Mouse (Mus musculus): ENCODE measurements around the gene Nup62. TPM values are rescaled to one million over a fixed set of nuclear protein-coding genes. Genes with fewer than 3 reads are reported as not detected.
A peak's percentile ranks its signal among the peaks of the same experiment; 100 is the strongest.

Nup62 gene
- polyA plus RNA-seq, 1 experiment from 2014 or later: 79.3 TPM

DNA sequence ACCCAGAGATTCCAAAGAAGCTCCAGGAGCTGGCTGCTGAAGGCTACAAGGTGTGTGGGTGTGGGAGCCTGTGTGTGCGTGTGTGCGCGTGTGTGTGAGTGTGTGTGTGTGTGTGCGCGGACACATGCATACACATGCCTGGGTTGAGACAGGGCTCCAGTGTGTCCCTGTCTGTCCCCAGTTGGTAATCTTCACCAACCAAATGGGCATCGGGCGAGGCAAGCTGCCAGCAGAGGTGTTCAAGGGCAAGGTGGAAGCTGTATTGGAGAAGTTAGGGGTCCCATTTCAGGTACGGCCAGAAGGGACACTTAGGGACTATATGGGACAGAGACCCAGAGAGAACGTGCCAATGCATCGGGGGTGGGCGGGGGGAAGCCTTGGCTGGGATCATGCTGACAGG, 44.0 kb downstream of the Nup62 start:
- Histone ChIP-seq H3K36me3 (peaks cover 36% of the 10 kb centered on the region), H3K4me3 (replicated peaks) (no peak overlapping the region), H3K9me3 (no peaks in the 10 kb centered on the region), H3K9ac (no peak overlapping the region), H3K4me2 (no peak overlapping the region), H3K27me3 (replicated peaks) (no peaks in the 10 kb centered on the region), H3K27ac (no peak overlapping the region), H3K4me1 (peaks cover 43% of the 10 kb centered on the region)
- WGBS: 90% methylated on average over 11 of the region's 11 CpGs
- ATAC-seq (ENCODE audit: insufficient read depth, low FRiP score, low read depth): no peak

- H3K4me3 ChIP-seq (replicated peaks): no peak overlapping the region
- no peaks in the 10 kb centered on the region for H3K27me3 ChIP-seq (replicated peaks)
- peaks cover 38% of the 10 kb centered on the region for H3K36me3 ChIP-seq
- 52% methylated on average over 22 of the region's 22 CpGs for WGBS
- no peak overlapping the region for H3K9ac ChIP-seq
- H3K4me2 ChIP-seq: no peak overlapping the region
- H3K9me3 ChIP-seq: no peaks in the 10 kb centered on the region
- peaks cover 45% of the 10 kb centered on the region for H3K4me1 ChIP-seq
- ATAC-seq (ENCODE audit: insufficient read depth, low FRiP score, low read depth): peak; percentile 25
- H3K27ac ChIP-seq: peak overlapping the region; percentile 61; the same call in 1 of the 2 replicates
Measured at GRCm38 (mm10) chr7:44860576-44861428, 44.9 kb downstream of the Nup62 start.

GRCm38 (mm10) chr7:44861429-44861816, 45.5 kb downstream of the Nup62 start:
- Histone ChIP-seq H3K4me3 (replicated peaks) (no peak overlapping the region), H3K4me1 (peaks cover 49% of the 10 kb centered on the region), H3K9me3 (no peaks in the 10 kb centered on the region), H3K27ac (peak overlapping the region; percentile 61; the same call in 1 of the 2 replicates), H3K4me2 (no peak overlapping the region), H3K36me3 (peaks cover 38% of the 10 kb centered on the region), H3K9ac (no peak overlapping the region), H3K27me3 (replicated peaks) (no peaks in the 10 kb centered on the region)
- ATAC-seq (ENCODE audit: insufficient read depth, low FRiP score, low read depth): no peak
- WGBS: 76% methylated on average over 14 of the region's 14 CpGs

DNA sequence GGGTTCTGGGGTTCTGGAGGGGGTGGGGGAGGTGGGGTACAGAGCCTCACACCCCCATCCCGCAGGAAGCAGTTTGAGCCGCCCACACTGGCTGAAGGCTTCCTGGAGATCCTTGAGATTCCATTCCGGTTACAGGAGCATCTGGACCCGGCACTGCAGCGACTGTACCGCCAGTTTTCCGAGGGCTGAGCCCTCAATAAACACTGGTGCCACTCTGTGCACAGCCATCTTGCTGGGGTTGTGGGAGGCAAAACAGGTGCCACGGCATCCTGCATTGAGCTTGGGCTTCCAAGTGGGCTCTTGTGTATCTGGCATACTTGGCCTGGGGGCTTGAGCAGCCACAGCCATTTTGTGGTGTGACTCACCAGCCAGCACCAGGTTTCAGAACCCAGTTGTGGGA, 46.5 kb downstream of the Nup62 start:
- peaks cover 56% of the 10 kb centered on the region for H3K4me1 ChIP-seq
- H3K4me3 ChIP-seq (replicated peaks): no peak overlapping the region
- no peak overlapping the region for H3K4me2 ChIP-seq
- no peaks in the 10 kb centered on the region for H3K27me3 ChIP-seq (replicated peaks)
- no peak overlapping the region for H3K9ac ChIP-seq
- WGBS: 77% methylated on average over 8 of the region's 8 CpGs
- H3K9me3 ChIP-seq: no peaks in the 10 kb centered on the region
- no peak overlapping the region for H3K27ac ChIP-seq
- peaks cover 38% of the 10 kb centered on the region for H3K36me3 ChIP-seq
- ATAC-seq (ENCODE audit: insufficient read depth, low FRiP score, low read depth): no peak

GRCm38 (mm10) chr7:44863210-44863609, 47.3 kb downstream of the Nup62 start:
- H3K4me1 ChIP-seq: peaks cover 56% of the 10 kb centered on the region
- WGBS: 84% methylated on average over 14 of the region's 14 CpGs
- no peak for ATAC-seq (ENCODE audit: insufficient read depth, low FRiP score, low read depth)
- no peaks in the 10 kb centered on the region for H3K9me3 ChIP-seq
- no peak overlapping the region for H3K4me3 ChIP-seq (replicated peaks)
- no peak overlapping the region for H3K4me2 ChIP-seq
- no peak overlapping the region for H3K9ac ChIP-seq
- H3K36me3 ChIP-seq: peaks cover 38% of the 10 kb centered on the region
- H3K27me3 ChIP-seq (replicated peaks): no peaks in the 10 kb centered on the region
- no peak overlapping the region for H3K27ac ChIP-seq

GRCm38 (mm10) chr7:44863982-44864494, 48.1 kb downstream of the Nup62 start:
- peaks cover 53% of the 10 kb centered on the region for H3K4me1 ChIP-seq
- 0 out of 2 replicates have a peak overlapping the region, but pooled peaks have one; percentile 13 for H3K27ac ChIP-seq
- H3K36me3 ChIP-seq: peaks cover 38% of the 10 kb centered on the region
- H3K9me3 ChIP-seq: no peaks in the 10 kb centered on the region
- ATAC-seq (ENCODE audit: insufficient read depth, low FRiP score, low read depth): no peak
- H3K4me3 ChIP-seq (replicated peaks): no peak overlapping the region
- H3K4me2 ChIP-seq: no peak overlapping the region
- H3K9ac ChIP-seq: no peak overlapping the region
- no peaks in the 10 kb centered on the region for H3K27me3 ChIP-seq (replicated peaks)
- 79% methylated on average over 11 of the region's 11 CpGs for WGBS

DNA sequence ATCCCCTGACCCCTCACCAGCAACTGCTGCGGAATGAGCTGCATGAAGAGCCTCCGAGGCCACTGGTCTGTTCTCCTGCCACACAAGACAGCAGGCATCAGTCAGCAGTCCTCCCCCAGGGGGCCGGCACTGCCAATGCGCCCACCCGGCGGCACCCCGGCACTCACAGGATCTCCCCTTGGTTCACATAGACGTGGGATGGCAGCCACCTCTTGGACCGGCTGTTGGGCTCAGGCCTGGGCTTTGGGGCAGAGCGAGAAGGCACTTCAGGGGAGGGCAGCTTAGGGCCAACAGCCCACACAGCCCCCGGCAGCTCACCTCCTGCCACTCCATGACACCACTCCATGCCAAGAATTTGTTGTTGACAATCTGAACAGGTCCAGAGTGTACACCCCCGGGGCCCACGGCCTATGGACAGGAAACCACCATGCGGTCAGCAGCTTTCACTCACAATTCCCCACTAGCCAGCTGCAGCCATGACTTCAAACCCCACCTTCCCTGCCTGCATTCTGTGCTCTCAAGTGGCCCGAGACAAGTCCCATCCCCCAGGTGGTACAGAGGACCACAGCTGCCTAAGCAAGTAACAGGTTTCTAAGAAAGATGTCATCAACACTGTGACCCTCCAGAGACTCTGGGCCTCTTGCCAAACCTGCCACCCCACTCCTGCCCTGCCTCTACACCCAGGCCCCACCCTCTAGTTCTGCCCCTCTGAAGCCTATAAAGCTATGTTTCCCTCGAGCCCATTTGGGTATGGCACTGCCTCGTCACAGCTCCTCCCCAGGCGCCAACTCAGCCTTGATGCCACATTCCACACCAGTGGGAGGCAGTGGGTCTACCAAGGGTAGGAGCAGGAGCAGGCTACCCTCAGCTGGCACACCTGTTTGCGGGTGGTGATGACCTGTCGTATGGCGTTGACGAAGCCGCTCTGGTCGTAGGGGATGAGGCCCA, 49.0 kb downstream of the Nup62 start:
- H3K9me3 ChIP-seq: no peaks in the 10 kb centered on the region
- no peak overlapping the region for H3K9ac ChIP-seq
- peaks cover 38% of the 10 kb centered on the region for H3K36me3 ChIP-seq
- H3K4me1 ChIP-seq: peaks cover 53% of the 10 kb centered on the region
- WGBS: 77% methylated on average over 24 of the region's 24 CpGs
- 0 out of 2 replicates have a peak overlapping the region, but pooled peaks have one; percentile 81 for H3K4me2 ChIP-seq
- H3K27ac ChIP-seq: 0 out of 2 replicates have a peak overlapping the region, but pooled peaks have one; percentile 80
- H3K27me3 ChIP-seq (replicated peaks): no peaks in the 10 kb centered on the region
- ATAC-seq (ENCODE audit: insufficient read depth, low FRiP score, low read depth): no peak
- H3K4me3 ChIP-seq (replicated peaks): no peak overlapping the region

- Histone ChIP-seq H3K9ac (peak overlapping the region; percentile 9), H3K9me3 (no peaks in the 10 kb centered on the region), H3K27ac (peak overlapping the region; percentile 80), H3K36me3 (peaks cover 36% of the 10 kb centered on the region), H3K4me1 (peaks cover 50% of the 10 kb centered on the region), H3K27me3 (replicated peaks) (no peaks in the 10 kb centered on the region), H3K4me3 (replicated peaks) (peak overlapping the region; percentile 97), H3K4me2 (peak overlapping the region; percentile 81)
- WGBS: 33% methylated on average over 15 of the region's 15 CpGs
- ATAC-seq (ENCODE audit: insufficient read depth, low FRiP score, low read depth): 0 out of 2 replicates have a peak, but pooled peaks have one; percentile 2
Measured at GRCm38 (mm10) chr7:44866276-44867009, 50.6 kb downstream of the Nup62 start.

DNA sequence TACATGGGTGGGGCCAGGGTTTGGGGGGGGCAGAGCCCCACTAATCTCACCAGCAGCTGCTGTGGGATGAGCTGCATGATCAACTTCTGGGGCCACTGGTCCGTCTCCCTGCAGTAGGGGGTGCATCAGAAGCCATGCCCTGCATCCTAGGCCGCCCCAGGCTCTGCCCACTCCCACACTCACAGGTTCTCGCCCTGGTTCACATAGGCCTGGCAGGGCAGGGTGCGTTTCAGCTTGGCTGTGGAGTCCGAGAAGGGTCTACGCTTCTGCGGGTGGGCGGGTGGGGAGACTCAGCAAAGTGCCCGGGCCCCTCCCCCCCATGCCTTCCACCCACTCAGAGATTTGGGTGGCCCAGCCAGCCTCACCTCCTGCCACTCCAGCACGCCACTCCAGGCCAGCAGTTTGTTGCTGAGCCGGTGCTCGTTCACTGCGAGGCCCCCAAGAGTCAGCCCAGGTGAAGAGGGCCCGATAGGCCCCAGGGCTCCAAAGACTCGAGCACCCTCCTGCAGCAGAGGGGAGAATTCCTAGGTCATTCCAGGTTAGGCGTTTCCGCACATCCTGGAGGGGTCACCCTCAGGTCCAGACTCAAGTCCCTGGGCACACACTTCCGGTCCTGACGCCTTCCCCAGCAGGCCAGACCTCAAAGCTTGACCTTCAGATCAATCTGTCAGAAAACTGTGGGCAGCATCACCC, 51.3 kb downstream of the Nup62 start:
- H3K27me3 ChIP-seq (replicated peaks): no peaks in the 10 kb centered on the region
- H3K27ac ChIP-seq: peak overlapping the region; percentile 80
- H3K36me3 ChIP-seq: peaks cover 29% of the 10 kb centered on the region
- no peak for ATAC-seq (ENCODE audit: insufficient read depth, low FRiP score, low read depth)
- H3K9me3 ChIP-seq: no peaks in the 10 kb centered on the region
- peak overlapping the region; percentile 97 for H3K4me3 ChIP-seq (replicated peaks)
- no peak overlapping the region; the same call in 1 of the 2 replicates for H3K9ac ChIP-seq
- 52% methylated on average over 19 of the region's 19 CpGs for WGBS
- peaks cover 47% of the 10 kb centered on the region for H3K4me1 ChIP-seq
- peak overlapping the region; percentile 81 for H3K4me2 ChIP-seq

GRCm38 (mm10) chr7:44867802-44868201, 51.9 kb downstream of the Nup62 start:
- ATAC-seq (ENCODE audit: insufficient read depth, low FRiP score, low read depth): no peak
- Histone ChIP-seq H3K27ac (peak overlapping the region; percentile 100; the same call in 1 of the 2 replicates), H3K4me1 (peaks cover 47% of the 10 kb centered on the region), H3K4me2 (peak overlapping the region; percentile 81), H3K27me3 (replicated peaks) (no peaks in the 10 kb centered on the region), H3K9me3 (no peaks in the 10 kb centered on the region), H3K4me3 (replicated peaks) (peak overlapping the region; percentile 97), H3K9ac (peak overlapping the region; percentile 20; the same call in 1 of the 2 replicates), H3K36me3 (peaks cover 23% of the 10 kb centered on the region)
- 33% methylated on average over 9 of the region's 9 CpGs for WGBS

Data from stomach, embryonic 15.5 days (tissue).